12 mouse cellular contexts compared by ENCODE assay signal in genomic region chr15:91260578-91260977, GRCm38 (mm10).
DNase-seq lines count a peak whose midpoint lies in the region; ATAC-seq lines count a peak whose summit lies in the region.
"Had no signal": no experiment of that assay in that cellular context is flagged by ENCODE, and none has a peak within 500 bp of the region (broad histone marks: within the 10 kb centered on the region; RNA-seq: fewer than 3 reads in every experiment).

No protein-coding gene starts in this region.

- H3K9me3 ChIP-seq in midbrain, embryonic 13.5 days: no peaks in the 10 kb centered on the region
- H3K9me3 ChIP-seq in midbrain, embryonic 10.5 days (replicated peaks): no peaks in the 10 kb centered on the region
- H3K9me3 ChIP-seq in neural tube, embryonic 15.5 days (replicated peaks): no peaks in the 10 kb centered on the region

- H3K27me3 ChIP-seq in midbrain, embryonic 13.5 days: no peaks in the 10 kb centered on the region
- no peaks in the 10 kb centered on the region for H3K27me3 ChIP-seq in midbrain, embryonic 10.5 days (ENCODE audit: low read depth, poor library complexity, severe bottlenecking)
- H3K27me3 ChIP-seq in neural tube, embryonic 15.5 days (replicated peaks): no peaks in the 10 kb centered on the region

- no peak for DNase-seq in frontal cortex, postnatal 10 days (ENCODE audit: low spot score in 2 of 2)
- DNase-seq in midbrain, embryonic 10.5 days (ENCODE audit: low spot score): no peak
- peak; percentile 70 for DNase-seq in liver
- no peak for DNase-seq in cerebellum, adult 11 months
- DNase-seq in cerebellum, postnatal 25 days: no peak
- DNase-seq: adrenal gland, adult 2 months; cerebellum, postnatal 36 days; layer of hippocampus, adult 9-11 months; thymus, adult 2 months had no signal

- H3K4me2 ChIP-seq in midbrain, embryonic 13.5 days (replicated peaks): no peak overlapping the region
- H3K4me2 ChIP-seq in neural tube, embryonic 15.5 days: no peak overlapping the region

- H3K27ac ChIP-seq in midbrain, embryonic 13.5 days: peak overlapping the region; percentile 25; the same call in 1 of the 2 replicates
- no peak overlapping the region for H3K27ac ChIP-seq in midbrain, embryonic 10.5 days (replicated peaks)
- 0 out of 2 replicates have a peak overlapping the region, but pooled peaks have one; percentile 33 for H3K27ac ChIP-seq in neural tube, embryonic 15.5 days (replicated peaks)

- ATAC-seq in frontal cortex, adult (ENCODE audit: low TSS enrichment): peak; percentile 55; the same call in 1 of the 2 replicates
- ATAC-seq in midbrain, embryonic 13.5 days: no peak
- peak; percentile 41; the same call in 1 of the 2 replicates for ATAC-seq in neural tube, embryonic 15.5 days (ENCODE audit: low FRiP score)

- H3K9ac ChIP-seq in midbrain, embryonic 13.5 days (replicated peaks): no peak overlapping the region
- no peak overlapping the region for H3K9ac ChIP-seq in neural tube, embryonic 15.5 days (replicated peaks)

- H3K4me1 ChIP-seq in midbrain, embryonic 13.5 days (replicated peaks): 0 out of 2 replicates have a peak, but pooled peaks cover 3% of the 10 kb centered on the region
- no peaks in the 10 kb centered on the region for H3K4me1 ChIP-seq in midbrain, embryonic 10.5 days
- H3K4me1 ChIP-seq in neural tube, embryonic 15.5 days: no peaks in the 10 kb centered on the region

- no peaks in the 10 kb centered on the region for H3K36me3 ChIP-seq in midbrain, embryonic 13.5 days
- H3K36me3 ChIP-seq in midbrain, embryonic 10.5 days: no peaks in the 10 kb centered on the region
- no peaks in the 10 kb centered on the region for H3K36me3 ChIP-seq in neural tube, embryonic 15.5 days

- no peak overlapping the region for H3K4me3 ChIP-seq in midbrain, embryonic 13.5 days (replicated peaks)
- no peak overlapping the region for H3K4me3 ChIP-seq in midbrain, embryonic 10.5 days
- H3K4me3 ChIP-seq in neural tube, embryonic 15.5 days (replicated peaks): no peak overlapping the region

- WGBS in midbrain, embryonic 13.5 days: 77% methylated on average over 5 of the region's 5 CpGs
- 83% methylated on average over 5 of the region's 5 CpGs for WGBS in midbrain, embryonic 10.5 days
- 55% methylated on average over 5 of the region's 5 CpGs for WGBS in neural tube, embryonic 15.5 days
